Mouse (Mus musculus): ENCODE measurements around the gene Syngap1.

Syngap1 gene

GRCm38 (mm10) chr17:26936921-26937695 lies 3.9 kb upstream of the Syngap1 start:
- no peak for DNase-seq (ENCODE audit: low spot score)

- DNase-seq (ENCODE audit: low spot score): no peak
Observed at GRCm38 (mm10) chr17:26937883-26938695, 3.0 kb upstream of the Syngap1 start.

- DNase-seq (ENCODE audit: low spot score): no peak
Observed at GRCm38 (mm10) chr17:26938731-26939130, 2.3 kb upstream of the Syngap1 start.

GRCm38 (mm10) chr17:26939178-26939972 lies 1.7 kb upstream of the Syngap1 start, which contains the start of gene Cuta:
Gene Cuta (minus strand): TSS chr17:26939569.
- DNase-seq (ENCODE audit: low spot score): peak; percentile 97

GRCm38 (mm10) chr17:26939973-26940300 lies 1.1 kb upstream of the Syngap1 start:
- DNase-seq (ENCODE audit: low spot score): no peak

- no peak for DNase-seq (ENCODE audit: low spot score)
Observed at GRCm38 (mm10) chr17:26941841-26942570, 953 bp downstream of the Syngap1 start.

GRCm38 (mm10) chr17:26945824-26946495 lies 4.9 kb downstream of the Syngap1 start:
- no peak for DNase-seq (ENCODE audit: low spot score)

GRCm38 (mm10) chr17:26946567-26946966 lies 5.5 kb downstream of the Syngap1 start:
- peak; percentile 77 for DNase-seq (ENCODE audit: low spot score)

- no peak for DNase-seq (ENCODE audit: low spot score)
Observed at GRCm38 (mm10) chr17:26947231-26948100, 6.4 kb downstream of the Syngap1 start.

GRCm38 (mm10) chr17:26948316-26949050 lies 7.4 kb downstream of the Syngap1 start:
- DNase-seq (ENCODE audit: low spot score): no peak

- no peak for DNase-seq (ENCODE audit: low spot score)
Observed at GRCm38 (mm10) chr17:26949051-26949577, 8.1 kb downstream of the Syngap1 start.

- no peak for DNase-seq (ENCODE audit: low spot score)
Observed at GRCm38 (mm10) chr17:26949866-26950265, 8.8 kb downstream of the Syngap1 start.

- DNase-seq (ENCODE audit: low spot score): no peak
Observed at GRCm38 (mm10) chr17:26950560-26951288, 9.7 kb downstream of the Syngap1 start.

GRCm38 (mm10) chr17:26951406-26951805 lies 10.4 kb downstream of the Syngap1 start:
- DNase-seq (ENCODE audit: low spot score): peak; percentile 58

GRCm38 (mm10) chr17:26951952-26952877 lies 11.2 kb downstream of the Syngap1 start:
- no peak for DNase-seq (ENCODE audit: low spot score)

- no peak for DNase-seq (ENCODE audit: low spot score)
Observed at GRCm38 (mm10) chr17:26953201-26953600, 12.1 kb downstream of the Syngap1 start.

- DNase-seq (ENCODE audit: low spot score): no peak
Observed at GRCm38 (mm10) chr17:26953726-26954125, 12.7 kb downstream of the Syngap1 start.
